Mouse (Mus musculus) CD4-positive, CD25-positive, alpha-beta regulatory T cell, adult 2 months (primary cell): ENCODE measurements around the gene Plekhg3.

ENCODE experiments used
- DNase-seq: peaks from one replicate; pipeline ENCODE4 v3.0.0-alpha.2; 2012; ENCODE audit warnings: low read depth, low spot score

Plekhg3 gene

DNA sequence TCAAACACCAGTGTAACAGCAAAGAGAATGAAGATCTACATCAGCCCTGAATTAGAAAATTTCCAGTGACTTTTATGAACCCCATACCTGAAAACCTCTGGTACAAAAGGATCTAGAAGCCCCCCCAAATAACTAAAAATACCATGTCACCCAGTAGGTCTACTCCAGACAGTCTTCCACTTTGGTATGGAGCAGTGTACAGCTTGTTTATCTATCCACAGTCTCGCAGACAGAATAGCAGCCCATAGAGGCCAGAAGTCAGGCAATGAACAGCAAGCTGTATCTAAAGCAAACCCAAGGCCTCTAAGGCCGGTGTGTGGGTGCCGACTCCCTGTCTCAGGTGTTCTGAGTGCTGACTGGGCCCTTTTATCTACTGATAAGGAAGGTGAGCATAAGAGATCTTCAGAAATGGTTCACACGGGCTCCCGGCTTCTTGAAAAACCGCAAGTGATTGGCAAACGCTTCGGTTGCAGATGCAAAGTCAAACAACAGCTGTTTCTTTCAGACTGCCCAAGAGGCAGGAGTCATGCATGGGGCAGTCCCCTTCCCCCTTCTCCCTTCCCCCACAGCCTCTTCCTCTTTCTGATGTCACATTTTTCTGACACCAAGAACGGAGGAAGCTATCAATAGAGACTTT, 3.3 kb upstream of the Plekhg3 start:
- DNase-seq, result peak; percentile 38

DNA sequence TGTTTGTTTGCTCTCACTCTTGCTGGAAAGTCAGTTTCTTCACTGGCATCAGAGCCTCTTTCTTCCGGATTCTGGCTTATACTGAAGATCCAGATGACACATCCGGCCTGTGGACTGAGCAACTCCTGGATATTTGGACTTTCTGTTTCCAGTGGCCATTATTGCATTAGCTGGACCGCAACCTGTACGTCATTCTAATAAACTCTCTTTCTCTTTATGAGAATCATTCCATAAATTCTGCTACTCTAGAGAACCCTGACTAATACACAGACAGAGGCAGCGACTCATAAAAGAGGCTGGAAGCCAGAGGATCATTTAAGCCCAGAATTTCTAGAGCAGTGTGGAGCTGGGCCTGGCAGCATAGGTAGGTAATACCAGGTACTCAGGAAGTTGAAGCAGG, 1.9 kb upstream of the Plekhg3 start:
- no peak for DNase-seq

DNA sequence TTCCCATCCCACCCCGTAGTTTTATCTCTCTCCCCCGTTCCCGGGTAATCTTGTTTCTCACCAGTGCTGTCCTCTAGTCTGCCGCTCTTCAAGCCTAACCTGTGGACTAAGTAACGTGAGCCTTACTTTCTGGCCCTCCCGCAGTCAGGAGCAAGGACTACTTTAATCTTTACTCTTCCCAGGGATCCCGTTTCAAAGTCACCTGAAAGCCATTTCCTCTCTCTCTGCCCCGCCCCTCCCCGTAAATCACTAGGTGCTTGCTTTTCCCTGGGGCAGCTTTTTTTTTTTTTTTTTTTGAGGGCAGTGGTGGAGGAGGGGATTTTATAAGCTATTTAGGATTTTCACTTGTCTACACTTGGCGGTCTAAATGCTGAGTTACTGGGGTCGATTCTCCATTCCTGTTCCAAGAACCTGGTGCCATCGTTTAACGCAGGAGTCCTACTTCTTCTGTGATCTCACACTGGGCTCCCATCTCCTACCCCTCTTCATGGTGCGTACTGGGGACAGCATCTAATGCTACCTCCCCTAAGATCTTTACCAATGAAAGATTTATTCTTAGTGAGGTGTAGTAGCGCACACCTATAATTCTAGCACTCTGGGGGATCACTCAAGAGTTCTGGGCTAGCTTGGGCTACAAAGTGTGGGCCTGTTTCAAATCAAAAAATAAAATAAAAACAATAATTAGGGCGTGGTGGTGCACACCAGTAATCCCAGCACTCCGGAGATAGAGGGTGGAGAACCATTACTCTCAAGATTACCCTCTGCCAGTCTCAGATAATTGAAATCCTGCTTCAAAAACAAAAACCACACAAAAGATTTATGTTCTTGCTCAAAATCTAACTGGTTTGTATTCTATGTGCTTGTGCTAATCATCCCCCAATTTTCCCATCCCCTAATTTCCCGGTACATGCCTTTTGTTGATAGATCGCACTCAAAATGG, 1.6 kb downstream of the Plekhg3 start:
- DNase-seq, result no peak

DNA sequence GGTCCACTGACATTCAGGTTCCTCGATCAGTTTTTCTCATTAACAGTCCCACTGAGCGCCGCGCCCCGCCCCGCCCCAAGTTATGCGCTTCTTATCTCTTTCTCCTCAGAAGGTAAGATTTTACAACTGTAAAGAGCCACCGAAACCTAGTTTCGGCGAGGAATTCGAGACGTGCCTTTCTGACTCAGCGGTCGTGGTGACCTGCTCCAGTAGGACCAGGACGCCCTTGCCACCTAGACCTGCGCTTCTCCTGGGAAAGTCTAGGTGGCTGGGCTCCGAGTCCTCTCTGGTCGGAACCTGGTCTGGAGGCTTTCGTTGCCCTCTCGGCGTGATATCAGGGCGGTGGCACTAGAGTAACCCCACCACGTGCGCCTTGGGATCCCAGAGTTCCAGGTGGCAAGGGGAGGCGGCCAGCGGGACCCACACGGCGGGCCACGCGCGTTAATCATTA, 2.3 kb downstream of the Plekhg3 start:
- DNase-seq, result peak; percentile 36

DNA sequence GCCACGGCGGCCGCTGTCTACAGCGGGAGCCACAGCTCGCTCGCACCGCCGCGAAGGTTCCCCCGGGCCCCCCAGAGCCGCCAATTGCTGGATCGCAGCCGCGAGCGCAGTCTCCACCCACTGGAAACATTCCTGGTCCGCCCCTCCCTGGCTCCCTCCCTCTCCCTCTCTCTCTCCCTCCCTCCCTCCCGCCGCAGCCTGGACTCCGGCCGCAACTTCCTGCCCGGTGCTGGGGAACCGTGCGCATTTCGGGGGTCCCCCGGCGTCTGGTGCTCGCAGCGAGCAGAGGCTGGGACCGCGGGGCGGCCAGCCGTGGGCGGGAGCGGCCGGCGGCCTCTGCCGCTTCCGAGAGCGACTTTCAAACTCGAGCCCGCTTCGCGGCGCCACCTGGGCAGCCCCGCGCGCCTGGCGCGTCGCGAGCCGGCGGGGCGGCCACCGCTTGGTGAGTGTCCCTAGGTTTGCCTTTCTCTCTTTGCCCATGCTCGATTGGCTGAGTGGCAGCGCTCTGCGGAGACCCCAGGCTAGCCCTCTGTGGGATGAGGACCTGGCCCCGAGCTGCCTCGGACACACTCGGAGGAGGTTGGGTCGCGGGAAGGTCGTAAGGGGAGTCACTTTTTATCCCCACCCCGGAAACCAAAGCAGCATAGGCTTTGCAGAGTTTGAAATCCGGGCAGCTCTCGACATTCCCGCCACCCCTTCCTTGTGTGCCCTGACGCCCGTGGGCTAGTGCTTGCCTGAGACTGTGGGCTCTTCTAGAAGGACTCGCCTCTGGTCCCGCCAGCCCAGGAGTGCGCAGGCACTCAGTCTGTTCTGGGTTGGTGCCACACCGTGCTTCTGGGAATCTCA, 2.9 kb downstream of the Plekhg3 start:
- peak; percentile 48 for DNase-seq

DNA sequence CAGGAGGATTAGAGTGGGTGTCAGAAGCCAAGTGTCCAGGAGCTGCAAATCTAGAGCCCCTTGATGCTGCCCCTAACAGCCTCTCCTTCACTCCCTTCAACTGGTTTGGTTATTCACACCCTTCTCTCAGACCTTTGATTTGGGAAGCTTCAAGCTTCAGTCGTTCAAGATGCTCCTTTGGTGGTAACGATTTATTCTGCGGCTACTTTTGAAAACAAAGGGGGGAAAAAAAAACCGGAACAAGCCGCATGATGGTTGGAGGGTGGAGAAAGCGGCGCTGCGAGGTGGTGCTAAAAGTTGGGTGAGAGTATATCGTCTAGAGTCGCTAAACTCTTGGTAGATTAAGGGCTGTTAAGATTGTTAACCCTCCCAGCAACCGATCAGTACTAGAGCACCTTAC, 3.5 kb downstream of the Plekhg3 start:
- DNase-seq, result no peak

DNA sequence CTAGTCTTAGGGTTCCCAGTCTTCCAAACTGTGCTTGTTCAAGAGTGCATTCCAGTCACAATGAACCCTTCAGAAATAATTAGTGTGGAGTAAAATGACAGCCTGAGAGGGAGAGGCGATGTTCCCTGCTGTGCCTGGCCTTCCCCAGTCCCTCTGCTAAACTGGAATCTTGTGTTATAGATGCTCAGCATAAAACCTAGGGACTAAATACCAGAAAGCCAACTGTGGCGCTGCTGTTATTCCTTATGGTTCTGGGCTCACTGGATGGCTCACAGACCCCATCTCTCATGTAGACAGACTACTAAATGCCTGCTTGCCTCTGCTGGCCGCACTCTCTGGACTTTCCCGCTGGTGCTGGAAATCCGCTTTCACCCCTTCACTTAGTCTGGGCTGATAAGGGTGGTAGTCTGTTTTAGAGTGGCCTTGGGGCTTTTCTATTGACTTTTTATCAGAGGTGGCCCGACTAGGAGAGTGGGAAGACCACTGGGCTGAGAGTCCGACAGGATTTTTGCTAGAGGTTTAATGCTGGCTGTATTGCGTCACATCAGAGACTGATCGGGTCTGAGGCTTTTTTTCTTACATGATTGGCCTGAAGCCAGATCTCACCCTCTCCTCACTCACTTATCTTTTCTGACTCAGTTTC, 4.1 kb downstream of the Plekhg3 start:
- DNase-seq, result no peak

DNA sequence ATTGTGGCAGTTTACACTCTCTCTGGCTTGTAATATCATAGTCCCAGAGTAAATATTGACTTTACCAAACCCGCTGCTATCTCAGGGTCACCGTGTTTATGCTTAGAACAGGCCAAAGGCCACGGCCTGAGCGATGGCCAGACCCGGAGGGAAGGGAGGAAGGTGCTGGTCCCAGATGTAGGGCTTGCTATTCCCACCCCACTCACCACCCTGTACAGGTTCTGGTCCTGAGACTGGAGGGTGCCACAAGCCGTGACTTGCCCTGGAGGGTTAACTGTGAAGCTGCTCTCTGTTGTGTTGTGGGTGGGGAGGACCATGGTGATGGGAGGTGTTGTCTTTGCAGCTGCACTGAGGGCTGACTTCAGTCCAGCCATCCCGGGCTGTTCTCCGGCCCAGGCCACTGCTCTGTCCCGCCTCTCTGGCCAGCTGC, 4.8 kb downstream of the Plekhg3 start:
- no peak for DNase-seq

DNA sequence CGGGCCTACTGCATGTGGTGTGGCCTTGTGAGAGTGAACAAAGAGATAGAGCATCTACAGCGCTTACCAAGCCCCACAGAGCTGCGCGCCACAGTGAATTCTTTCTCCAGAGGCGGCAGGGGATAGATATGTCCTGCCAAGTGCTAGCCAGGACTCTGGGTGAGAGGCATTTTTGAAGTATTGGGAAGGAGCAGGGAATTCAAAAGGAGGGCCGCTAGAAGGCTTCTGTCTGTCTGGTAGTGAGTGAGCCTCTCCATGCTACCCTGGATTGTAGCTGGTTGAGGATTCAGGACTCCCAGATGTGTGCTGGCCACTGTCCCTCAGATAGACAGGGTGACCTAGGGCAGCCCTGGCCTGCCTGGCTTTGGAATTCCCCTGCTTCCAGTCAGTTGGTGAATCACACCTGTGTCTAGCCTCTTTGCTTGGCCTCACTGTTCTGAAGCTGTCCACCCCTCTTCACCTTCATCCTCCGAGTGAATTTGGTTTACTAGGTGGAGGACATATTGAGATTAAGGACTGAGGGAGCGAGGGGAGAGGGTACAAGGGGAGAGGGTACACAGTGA, 6.0 kb downstream of the Plekhg3 start:
- no peak for DNase-seq

DNA sequence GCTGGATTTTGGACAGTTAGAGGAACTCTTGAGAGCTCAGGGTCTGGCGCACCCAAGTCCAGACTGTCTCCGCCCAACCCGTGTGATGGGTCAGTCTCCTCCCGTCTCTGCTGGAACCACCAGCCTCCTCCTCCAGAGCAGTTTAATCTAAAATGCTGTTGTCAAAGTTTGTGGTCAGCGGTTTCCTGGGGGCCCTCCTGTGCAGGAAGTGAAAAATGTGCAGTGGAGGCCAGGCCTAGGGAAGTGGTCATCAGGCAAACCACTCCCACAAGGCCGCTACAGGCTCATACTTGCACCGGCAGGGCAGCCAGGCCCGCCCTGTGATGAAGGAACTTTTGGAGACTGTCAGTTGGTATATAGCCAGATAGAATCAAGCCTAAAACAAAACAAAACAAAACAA, 6.7 kb downstream of the Plekhg3 start:
- peak; percentile 48 for DNase-seq

DNA sequence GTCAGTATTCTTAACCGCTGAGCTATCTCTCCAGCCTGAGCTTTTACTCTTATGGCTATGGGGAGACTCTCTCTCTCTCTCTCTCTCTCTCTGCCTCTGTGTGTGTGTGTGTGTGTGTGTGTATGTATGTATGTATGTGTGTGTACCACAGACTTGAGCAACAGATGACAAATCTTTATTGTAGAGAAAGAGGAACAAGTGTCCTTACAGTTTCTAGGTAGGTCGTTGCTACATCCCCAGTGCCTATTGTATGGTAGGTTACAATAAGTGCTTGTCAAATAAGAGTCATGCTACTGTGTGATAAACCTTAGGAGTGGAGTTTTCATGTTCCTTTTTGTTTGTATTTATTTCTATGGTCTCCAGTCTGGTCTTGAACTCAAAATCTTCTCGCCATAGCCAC, 9.5 kb downstream of the Plekhg3 start:
- DNase-seq, result no peak

DNA sequence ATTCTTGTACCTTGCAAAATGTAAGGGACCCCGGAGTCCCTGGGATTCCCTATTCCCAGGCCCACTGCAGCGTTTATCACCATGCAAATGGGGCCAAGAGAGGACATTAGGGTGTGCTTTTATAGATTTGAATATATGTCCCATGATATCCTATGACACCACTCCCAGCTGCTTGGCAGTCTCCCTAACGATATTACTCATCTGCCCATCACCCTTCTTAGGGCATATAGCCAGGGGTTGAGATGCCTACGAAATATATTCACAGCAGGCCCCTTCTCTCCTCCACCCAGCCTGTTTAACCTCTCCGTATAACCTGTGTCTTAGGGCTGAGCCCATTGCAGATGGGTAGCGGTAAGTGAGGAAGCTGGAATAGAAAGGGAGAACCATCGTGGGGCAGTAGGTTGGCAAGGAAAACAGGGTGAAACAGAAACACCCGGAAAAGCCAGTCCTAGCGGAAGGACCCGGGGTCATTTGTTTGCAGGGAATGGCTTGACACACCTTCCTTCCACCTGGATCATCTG, 10.1 kb downstream of the Plekhg3 start:
- no peak for DNase-seq

DNA sequence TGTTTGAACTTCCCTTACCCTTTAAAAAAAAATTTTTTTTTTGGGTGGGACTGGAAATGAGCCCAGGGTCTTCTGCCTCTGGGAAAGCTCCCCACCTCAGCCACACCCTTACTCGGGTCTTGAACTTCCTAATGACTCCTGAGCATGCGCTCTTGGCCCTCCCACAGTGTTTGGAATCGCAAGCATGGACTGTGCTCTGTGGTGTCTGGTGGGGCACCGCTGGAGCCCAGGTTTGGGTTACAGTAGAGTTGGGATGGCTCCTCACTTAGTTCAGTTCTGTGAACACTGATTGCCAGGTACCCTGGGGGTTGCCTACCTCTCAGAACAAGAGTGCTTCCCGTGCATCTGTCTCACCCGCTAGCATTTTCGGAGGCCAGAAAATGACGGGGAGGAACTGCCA, 10.8 kb downstream of the Plekhg3 start:
- DNase-seq, result no peak

DNA sequence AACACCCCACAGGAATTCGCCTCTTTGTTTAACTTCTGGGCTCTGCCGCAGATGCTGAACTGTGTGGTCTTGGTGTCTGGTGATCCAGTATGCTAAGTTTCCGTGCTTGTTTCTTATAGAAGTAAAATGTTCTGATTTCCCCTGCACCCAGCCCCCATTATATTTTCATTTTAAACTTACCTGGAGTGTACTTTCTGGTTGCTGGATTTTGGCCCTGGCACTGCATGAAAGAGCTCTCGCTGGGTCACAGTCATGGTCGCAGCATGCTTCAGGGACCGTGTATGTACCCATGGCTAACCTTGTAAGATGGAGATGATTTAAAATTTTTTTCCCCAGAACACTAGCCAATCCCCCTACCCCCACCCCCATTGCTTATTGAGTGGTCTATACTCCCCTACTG, 11.2 kb downstream of the Plekhg3 start:
- DNase-seq, result no peak

DNA sequence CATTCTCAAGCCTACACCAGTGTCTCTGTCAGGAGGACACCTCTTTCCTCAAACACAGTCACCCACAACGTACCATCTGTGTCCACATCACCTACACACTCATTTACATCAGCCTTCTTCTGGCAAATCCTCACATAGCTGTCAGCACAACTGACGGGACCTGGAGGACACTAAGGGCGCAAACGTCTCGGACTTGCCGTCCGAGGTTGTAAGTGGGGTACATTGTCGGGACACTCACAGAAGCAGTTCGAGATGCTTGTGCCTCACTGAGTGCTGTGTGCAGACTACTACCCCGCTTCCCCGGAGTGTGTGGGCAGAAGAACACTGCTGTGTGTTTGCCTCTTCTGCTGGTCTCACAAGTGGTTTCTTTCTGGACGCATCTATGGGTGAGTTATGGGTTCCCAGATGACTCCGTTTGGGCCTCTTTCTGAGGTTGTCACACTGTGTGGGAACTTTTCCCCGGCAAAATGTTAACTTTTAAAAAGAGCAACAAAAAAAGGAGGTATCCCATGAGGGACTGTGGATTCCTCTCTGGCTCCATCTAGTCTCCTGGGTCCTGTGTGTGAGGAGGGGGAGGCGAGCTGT, 15.2 kb downstream of the Plekhg3 start:
- no peak for DNase-seq

DNA sequence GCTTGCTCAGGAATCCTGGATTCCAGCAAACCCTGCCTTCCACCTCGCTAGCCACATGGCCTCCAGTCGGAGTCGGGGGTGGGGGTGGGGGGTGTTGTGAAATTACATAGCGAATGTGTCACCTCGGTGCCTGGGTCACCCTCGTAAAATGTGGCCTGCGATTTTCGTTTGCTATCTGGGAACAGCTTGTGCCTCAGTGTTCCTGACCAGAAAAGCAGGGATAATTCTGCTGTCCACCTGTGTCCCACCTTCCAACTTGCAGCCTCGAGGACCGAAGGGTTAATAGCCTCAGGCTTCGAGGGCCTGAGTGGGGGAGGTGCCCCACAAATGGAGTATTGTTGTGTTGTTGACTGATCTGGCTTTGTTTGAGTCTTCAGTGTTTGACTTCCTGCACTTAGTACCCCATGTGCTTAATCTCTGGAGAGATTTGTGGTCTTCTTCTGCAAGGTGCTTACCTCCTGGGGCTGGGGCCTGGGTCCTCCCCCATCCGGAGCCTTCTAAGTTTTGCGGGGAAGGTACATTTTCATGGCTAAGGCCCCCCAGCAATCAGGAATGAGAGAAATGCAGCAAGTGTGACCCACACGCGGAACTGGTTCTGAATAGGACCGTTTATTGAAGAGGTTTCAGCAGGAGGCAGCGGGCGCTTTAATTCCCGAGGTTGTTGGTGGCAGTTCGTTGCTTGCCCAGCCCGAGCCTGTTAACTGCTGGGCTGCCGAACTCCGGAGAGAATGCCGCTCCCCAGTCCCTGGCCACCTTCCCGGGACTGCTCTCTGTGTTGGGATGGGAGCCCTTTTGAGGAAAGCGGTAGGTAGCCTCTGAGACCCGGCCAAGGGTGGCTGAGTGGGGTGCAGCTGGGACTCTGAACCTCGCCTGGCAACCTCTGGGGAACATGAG, 15.9 kb downstream of the Plekhg3 start:
- no peak for DNase-seq

DNA sequence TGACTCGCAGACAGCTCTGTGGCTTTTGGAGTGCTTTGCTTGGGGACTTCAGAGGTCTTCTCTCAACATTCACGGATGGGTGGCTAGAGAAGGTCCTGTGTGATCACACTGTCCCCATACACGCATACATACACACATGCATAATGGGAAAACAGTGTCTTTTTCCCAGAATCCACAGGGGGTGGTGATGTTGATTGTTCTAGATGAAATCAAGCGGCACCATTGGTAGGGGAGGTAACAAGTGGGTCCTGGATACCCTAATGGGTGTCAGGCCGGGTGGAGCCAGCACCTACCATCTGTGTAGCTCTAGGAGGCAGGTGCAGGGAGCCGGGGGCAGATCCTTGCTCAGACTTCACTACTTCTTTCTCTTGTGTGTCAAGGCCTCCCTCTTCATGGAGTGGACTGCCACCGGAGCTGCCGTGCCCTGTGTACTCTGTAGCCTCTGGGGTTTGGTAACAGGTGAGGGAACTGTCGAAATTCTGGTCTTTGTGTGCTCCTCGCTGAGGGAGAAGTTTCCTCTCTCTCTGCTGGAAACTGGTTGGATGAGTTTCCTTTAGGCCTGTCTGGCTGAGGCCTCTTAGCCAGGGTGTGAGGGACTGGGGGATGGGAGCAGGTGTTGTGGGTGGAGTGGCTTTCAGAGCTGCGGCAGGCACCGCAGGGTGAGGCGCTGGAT, 16.9 kb downstream of the Plekhg3 start:
- no peak for DNase-seq

DNA sequence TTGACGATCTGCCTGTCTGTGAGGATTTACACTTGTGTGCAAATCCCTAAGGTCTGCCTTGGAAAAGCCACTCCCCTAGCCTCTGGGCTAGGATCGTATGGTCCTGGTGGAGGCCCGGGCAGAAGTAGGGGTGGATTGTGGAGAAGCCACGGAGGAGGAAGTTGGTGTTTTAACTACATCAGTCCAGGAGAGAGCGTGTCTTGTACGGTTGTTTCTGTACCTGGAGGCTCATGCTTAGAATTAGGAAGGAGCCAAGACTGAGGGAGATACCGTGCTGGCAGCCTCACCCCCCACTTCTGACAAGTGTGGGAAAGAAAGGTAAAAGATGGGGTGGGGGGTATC, 17.4 kb downstream of the Plekhg3 start:
- DNase-seq, result no peak

DNA sequence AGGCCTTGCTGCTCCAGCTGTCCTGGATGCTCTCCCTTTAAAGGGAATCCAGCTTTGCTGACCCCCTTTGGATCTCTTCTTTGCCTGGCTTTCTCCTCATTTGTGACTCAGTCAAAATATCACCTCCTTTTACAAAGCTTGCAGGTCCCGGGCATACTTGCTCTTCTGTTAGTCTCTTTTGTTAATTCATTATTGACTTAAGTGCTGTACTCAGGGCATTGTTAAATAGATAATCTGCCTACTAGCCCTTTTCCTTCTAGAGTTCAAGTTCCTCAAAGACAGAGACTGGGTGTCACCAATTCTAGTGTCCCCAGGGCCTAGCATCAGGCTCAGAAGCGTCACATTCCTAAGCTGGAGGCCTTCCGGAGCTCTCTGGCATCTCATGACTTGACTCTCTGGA, 18.5 kb downstream of the Plekhg3 start:
- no peak for DNase-seq
